Mouse (Mus musculus): ENCODE measurements at regions not wholly inside any gene's neighbourhood (a gene's known extent, or its start where the extent isn't known, plus 50 kb on each side); places are given as distances from the start of the nearest gene placed in this dataset.

- TF ChIP-seq GATA1 (IDR thresholded peaks at IDR 0.05; ENCODE audit: low read length) (no peak), TAL1 (IDR thresholded peaks at IDR 0.05; ENCODE audit: low read length) (no peak)
Observed at GRCm38 (mm10) chr10:19067623-19068022, 52.2 kb upstream of the Tnfaip3 start.
